Mouse (Mus musculus) hindbrain, embryonic 11.5 days (tissue): Measurements from ENCODE around the gene Gm9507. TPM values are rescaled to one million over a fixed set of nuclear protein-coding genes. Genes with fewer than 3 reads are reported as not detected.
"Not testable (repeated sequence)": the region's sequence is repeated elsewhere in the genome, so short reads cannot be mapped to it uniquely, and the experiment has no call there.

Experiments
- ATAC-seq: fragments of 200-750 bp; cut with Nextera tagmentation; 2 replicates; pipeline ENCODE4 v1.8.0; 2017; ENCODE audit warnings: mild to moderate bottlenecking, moderate TSS enrichment, moderate library complexity; ENCODE audit not compliant: low FRiP score
- DNase-seq: peaks from one replicate; pipeline ENCODE4 v3.0.0-alpha.2; 2015; ENCODE audit warnings: low spot score
- H3K27ac ChIP-seq: fragments of 300-500 bp; sonication (generic); 2 replicates; pipeline ENCODE4 v1.5.1; 2014; ENCODE audit warnings: mild to moderate bottlenecking, low read depth, low read length
- H3K27me3 ChIP-seq: fragments of 300-500 bp; sonication (generic); 2 replicates; pipeline ENCODE4 v1.6.1; 2014; ENCODE audit warnings: mild to moderate bottlenecking, low read length, moderate library complexity, mixed read lengths; ENCODE audit not compliant: control insufficient read depth, insufficient read depth
- H3K36me3 ChIP-seq: fragments of 300-500 bp; sonication (generic); 2 replicates; pipeline ENCODE4 v1.6.1; 2014; ENCODE audit warnings: mild to moderate bottlenecking, low read length, moderate library complexity, mixed read lengths; ENCODE audit not compliant: control insufficient read depth, insufficient read depth
- H3K4me1 ChIP-seq: fragments of 300-500 bp; sonication (generic); replicated peaks from 2 replicates; pipeline ENCODE4 v1.6.1; 2014; ENCODE audit warnings: low read length, mixed read lengths; ENCODE audit not compliant: control insufficient read depth, insufficient read depth
- H3K4me2 ChIP-seq: fragments of 300-500 bp; sonication (generic); replicated peaks from 2 replicates; pipeline ENCODE4 v1.6.1; 2014; ENCODE audit warnings: mild to moderate bottlenecking, low read depth, low read length
- H3K4me3 ChIP-seq: fragments of 300-500 bp; sonication (generic); 2 replicates; pipeline ENCODE4 v1.5.1; 2014; ENCODE audit warnings: low read depth, low read length
- H3K9ac ChIP-seq: fragments of 300-500 bp; sonication (generic); 2 replicates; pipeline ENCODE4 v1.6.1; 2014; ENCODE audit warnings: low read depth, low read length
- H3K9me3 ChIP-seq: fragments of 300-500 bp; sonication (generic); 2 replicates; pipeline ENCODE4 v1.6.1; 2016; ENCODE audit warnings: low read length; ENCODE audit not compliant: control insufficient read depth
- WGBS: fragments of 180-500 bp; shearing (Covaris S2); extraction: QIAGEN DNeasy Blood & Tissue Kit; methylation state at CpG from one replicate; pipeline ENCODE4 v1.1.7; 2014; 5-methylcytosine and 5-hydroxymethylcytosine counted together
- polyA plus RNA-seq: library from polyadenylated mRNA; unstranded; fragments of >200 nt; fragmentation: Nextera tagmentation; extraction: Ambion mirVana; gene quantifications from 2 replicates; pipeline ENCODE4 v1.2.1, GENCODE M21; 2014

Gm9507 gene
- polyA plus RNA-seq, 1 experiment from 2014 or later = not detected

DNA sequence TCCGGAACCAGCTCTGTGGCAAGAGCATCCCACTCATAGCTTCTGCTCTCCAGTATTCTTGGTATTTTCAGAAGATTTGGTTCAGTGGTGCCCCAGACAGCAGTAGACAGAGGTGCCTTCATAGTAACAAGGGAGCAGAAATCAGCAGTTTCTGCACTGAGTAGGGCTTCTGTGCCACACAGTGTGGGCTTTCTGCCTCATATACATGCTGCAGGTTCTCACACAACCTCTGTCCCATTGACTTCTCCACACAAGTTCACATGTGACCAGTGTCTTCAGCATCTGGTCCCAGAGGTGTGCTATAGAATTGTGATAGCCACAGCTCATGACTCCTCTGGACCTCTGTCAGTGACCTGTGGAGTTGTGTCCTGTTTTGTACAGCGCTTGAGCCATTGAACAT lies 23.0 kb downstream of the Gm9507 start:
- Histone ChIP-seq H3K4me1 (no peaks in the 10 kb centered on the region), H3K27me3 (no peaks in the 10 kb centered on the region), H3K27ac (no peak overlapping the region), H3K9ac (no peak overlapping the region), H3K9me3 (no peaks in the 10 kb centered on the region), H3K36me3 (no peaks in the 10 kb centered on the region), H3K4me3 (no peak overlapping the region), H3K4me2 (no peak overlapping the region)
- WGBS = 89% methylated on average over 2 of the region's 2 CpGs
- DNase-seq (no peak), ATAC-seq (no peak)

DNA sequence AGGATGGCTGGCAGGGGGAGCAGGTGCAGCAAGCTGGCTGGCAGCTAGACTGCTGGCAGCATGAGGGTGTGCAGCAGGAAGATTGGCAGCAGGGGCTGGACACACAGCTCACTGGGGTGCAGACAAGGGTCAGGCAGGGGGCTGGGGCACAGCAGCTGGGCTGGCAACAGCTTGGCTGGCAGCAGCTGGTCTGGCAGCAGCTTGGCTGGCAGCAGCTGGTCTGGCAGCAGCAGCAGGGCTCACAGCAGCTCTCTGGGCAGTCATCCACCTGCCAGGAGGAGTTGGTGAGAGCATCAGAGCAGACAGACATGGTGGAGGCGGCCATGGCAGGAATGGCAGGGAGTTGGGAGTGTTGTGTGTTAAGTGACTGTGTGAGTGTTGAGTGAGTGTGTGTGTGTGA lies 23.8 kb downstream of the Gm9507 start, which contains the start of gene Gm7137:
Gene Gm7137, minus strand, starts transcription at position 325 of the 400 bp plus-strand sequence.
- DNase-seq, H3K4me3 ChIP-seq, H3K4me2 ChIP-seq, H3K36me3 ChIP-seq, H3K27me3 ChIP-seq, H3K27ac ChIP-seq, ATAC-seq, H3K9ac ChIP-seq, H3K9me3 ChIP-seq, H3K4me1 ChIP-seq: not testable (repeated sequence)
- whole genome bisulfite sequencing = no CpG with 5 or more reads among the region's 1 CpGs

DNA sequence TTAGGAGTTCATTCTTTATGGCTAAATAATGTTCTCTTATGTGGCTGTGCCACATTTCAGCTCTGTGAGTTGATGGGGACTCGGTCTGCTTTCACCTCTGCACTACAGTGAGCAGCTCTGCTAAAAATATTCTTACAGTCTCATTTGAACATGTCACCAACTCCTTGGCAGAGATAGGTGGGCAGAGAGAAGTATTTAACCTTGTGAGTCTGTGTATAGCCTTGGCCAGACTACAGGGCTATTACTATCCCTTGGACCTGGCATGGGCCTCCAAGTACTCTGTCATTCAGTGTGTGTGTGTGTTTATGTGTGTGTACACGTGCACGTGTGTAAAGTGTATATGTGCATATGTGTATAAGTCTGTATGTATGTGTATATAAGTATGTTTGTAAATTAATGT lies 28.2 kb downstream of the Gm9507 start:
- not testable (repeated sequence) for H3K9me3 ChIP-seq, DNase-seq, H3K36me3 ChIP-seq, H3K4me1 ChIP-seq, H3K4me3 ChIP-seq, H3K4me2 ChIP-seq, H3K9ac ChIP-seq, ATAC-seq, H3K27me3 ChIP-seq, H3K27ac ChIP-seq
- 82% methylated on average over 1 of the region's 3 CpGs for WGBS

DNA sequence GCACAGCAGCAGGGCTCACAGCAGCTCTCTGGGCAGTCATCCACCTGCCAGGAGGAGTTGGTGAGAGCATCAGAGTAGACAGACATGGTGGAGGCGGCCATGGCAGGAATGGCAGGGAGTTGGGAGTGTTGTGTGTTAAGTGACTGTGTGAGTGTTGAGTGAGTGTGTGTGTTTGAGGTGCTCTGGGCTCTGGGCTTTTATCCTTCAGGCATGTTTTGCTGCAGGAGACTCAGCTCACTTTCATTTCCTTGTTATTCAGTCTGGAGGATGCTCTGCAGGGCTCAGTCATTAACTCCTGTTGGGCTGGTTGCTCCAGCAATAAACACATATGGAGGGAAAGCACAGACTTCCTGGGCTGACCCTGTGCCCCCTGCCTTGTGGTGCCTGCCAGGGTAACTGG lies 29.2 kb downstream of the Gm9507 start, which contains the start of gene Gm3250:
Gene Gm3250, minus strand, starts transcription at position 101 of the 400 bp plus-strand sequence.
- ATAC-seq, H3K4me2 ChIP-seq, H3K36me3 ChIP-seq, H3K9ac ChIP-seq, H3K9me3 ChIP-seq, H3K4me3 ChIP-seq, DNase-seq, H3K27me3 ChIP-seq, H3K4me1 ChIP-seq, H3K27ac ChIP-seq: not testable (repeated sequence)
- WGBS = 57% methylated on average over 1 of the region's 1 CpGs

DNA sequence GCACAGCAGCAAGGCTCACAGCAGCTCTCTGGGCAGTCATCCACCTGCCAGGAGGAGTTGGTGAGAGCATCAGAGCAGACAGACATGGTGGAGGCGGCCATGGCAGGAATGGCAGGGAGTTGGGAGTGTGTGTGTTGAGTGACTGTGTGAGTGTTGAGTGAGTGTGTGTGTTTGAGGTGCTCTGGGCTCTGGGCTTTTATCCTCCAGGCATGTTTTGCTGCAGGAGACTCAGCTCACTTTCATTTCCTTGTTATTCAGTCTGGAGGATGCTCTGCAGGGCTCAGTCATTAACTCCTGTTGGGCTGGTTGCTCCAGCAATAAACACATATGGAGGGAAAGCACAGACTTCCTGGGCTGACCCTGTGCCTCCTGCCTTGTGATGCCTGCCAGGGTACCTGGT lies 34.8 kb downstream of the Gm9507 start, which contains the start of gene Gm7138:
Gene Gm7138, minus strand, starts transcription at position 101 of the 400 bp plus-strand sequence.
- 50% methylated on average over 1 of the region's 1 CpGs for WGBS
- not testable (repeated sequence) for H3K4me3 ChIP-seq, H3K9ac ChIP-seq, H3K36me3 ChIP-seq, ATAC-seq, H3K27me3 ChIP-seq, H3K9me3 ChIP-seq, DNase-seq, H3K4me2 ChIP-seq, H3K4me1 ChIP-seq, H3K27ac ChIP-seq

DNA sequence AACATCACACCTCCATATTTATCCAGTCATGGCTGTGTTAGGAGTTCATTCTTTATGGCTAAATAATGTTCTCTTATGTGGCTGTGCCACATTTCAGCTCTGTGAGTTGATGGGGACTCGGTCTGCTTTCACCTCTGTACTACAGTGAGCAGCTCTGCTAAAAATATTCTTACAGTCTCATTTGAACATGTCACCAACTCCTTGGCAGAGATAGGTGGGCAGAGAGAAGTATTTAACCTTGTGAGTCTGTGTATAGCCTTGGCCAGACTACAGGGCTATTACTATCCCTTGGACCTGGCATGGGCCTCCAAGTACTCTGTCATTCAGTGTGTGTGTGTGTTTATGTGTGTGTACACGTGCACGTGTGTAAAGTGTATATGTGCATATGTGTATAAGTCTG lies 39.5 kb downstream of the Gm9507 start:
- H3K27me3 ChIP-seq, ATAC-seq, DNase-seq, H3K9ac ChIP-seq, H3K4me2 ChIP-seq, H3K27ac ChIP-seq, H3K36me3 ChIP-seq, H3K4me3 ChIP-seq, H3K4me1 ChIP-seq, H3K9me3 ChIP-seq: not testable (repeated sequence)
- WGBS = 86% methylated on average over 1 of the region's 3 CpGs

DNA sequence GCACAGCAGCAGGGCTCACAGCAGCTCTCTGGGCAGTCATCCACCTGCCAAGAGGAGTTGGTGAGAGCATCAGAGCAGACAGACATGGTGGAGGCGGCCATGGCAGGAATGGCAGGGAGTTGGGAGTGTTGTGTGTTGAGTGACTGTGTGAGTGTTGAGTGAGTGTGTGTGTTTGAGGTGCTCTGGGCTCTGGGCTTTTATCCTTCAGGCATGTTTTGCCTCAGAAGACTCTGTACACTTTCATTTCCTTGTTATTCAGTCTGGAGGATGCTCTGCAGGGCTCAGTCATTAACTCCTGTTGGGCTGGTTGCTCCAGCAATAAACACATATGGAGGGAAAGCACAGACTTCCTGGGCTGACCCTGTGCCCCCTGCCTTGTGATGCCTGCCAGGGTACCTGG lies 40.4 kb downstream of the Gm9507 start, which contains the start of gene Gm3238:
Gene Gm3238, minus strand, starts transcription at position 101 of the 400 bp plus-strand sequence.
- H3K4me3 ChIP-seq, H3K27ac ChIP-seq, H3K9ac ChIP-seq, H3K27me3 ChIP-seq, H3K9me3 ChIP-seq, H3K4me2 ChIP-seq, ATAC-seq, H3K4me1 ChIP-seq, H3K36me3 ChIP-seq, DNase-seq: not testable (repeated sequence)
- no CpG with 5 or more reads among the region's 1 CpGs for WGBS

DNA sequence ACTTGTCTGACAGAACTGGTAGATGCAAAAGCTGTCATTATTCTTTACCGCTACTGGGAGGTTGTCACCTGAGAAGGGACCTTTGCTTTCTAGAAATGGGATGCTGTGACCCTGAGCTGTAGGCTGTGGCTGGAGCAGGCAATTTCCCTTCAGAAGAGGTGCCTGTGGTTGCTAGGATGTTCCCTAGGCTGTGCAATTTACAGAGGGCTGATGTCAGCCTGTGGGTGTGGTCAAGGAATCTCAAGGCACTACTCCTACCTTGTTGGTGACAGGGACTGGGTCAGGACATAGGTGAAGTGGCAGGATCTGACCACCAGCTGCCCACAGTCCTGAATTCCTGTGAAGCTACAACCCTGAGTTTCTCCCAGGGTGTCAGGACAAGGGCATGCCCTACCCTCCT lies 41.9 kb downstream of the Gm9507 start:
- DNase-seq = no peak
- Histone ChIP-seq H3K4me1 (no peaks in the 10 kb centered on the region), H3K9ac (no peak overlapping the region), H3K9me3 (no peaks in the 10 kb centered on the region), H3K36me3 (no peaks in the 10 kb centered on the region), H3K4me2 (no peak overlapping the region), H3K27ac (no peak overlapping the region), H3K4me3 (no peak overlapping the region), H3K27me3 (no peaks in the 10 kb centered on the region)
- no peak for ATAC-seq
- 95% methylated on average over 1 of the region's 1 CpGs for WGBS
